Comparison of ENCODE assay signal across 9 mouse cellular contexts in the genomic region with DNA sequence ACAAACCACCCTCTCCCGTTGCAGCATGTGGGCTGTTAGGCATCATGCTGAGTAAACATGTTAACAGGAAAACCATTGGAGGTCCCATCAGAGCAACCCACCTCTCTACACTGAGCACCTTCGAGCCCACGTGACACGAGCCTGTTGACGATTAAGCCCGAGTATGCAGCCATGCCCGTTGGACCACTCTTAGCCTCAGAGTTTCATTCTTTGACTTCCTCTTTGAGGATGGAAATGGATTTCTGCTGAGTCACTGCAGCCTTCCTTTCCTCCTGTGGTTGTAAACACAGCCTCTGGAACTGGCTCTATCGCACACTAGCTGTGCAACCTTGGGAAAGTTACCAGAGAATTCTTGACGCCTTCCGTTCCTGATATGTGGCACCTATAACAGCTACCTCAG.
DNase-seq lines count a peak whose midpoint lies in the region; ATAC-seq and TF ChIP-seq lines count a peak whose summit lies in the region.
"Had no signal": no experiment of that assay in that cellular context is flagged by ENCODE, and none has a peak within 500 bp of the region (broad histone marks: within the 10 kb centered on the region; RNA-seq: fewer than 3 reads in every experiment).

No protein-coding gene starts in this region.

- no peak overlapping the region for H3K9ac ChIP-seq in lung, embryonic 14.5 days
- H3K9ac ChIP-seq in ES-E14 (ENCODE audit: insufficient read depth, low read depth, low read length, poor library complexity, severe bottlenecking) = no peak overlapping the region
- no peak overlapping the region for H3K9ac ChIP-seq in hindbrain, embryonic 14.5 days
- H3K9ac ChIP-seq: heart, embryonic 15.5 days; kidney, embryonic 15.5 days had no signal

- DNase-seq in lung, embryonic 14.5 days = peak; percentile 32
- no peak for DNase-seq in lung, adult 2 months
- no peak for DNase-seq in ES-E14 (ENCODE audit: low read depth, low spot score)
- DNase-seq in c-Kit-positive CD71-positive TER-119-positive erythroid progenitor cells, embryonic 14.5 days (ENCODE audit: low spot score) = peak; percentile 3
- no peak for DNase-seq in embryo, embryonic 9.5 days (ENCODE audit: extremely low spot score)
- DNase-seq in hindbrain, embryonic 14.5 days (ENCODE audit: low spot score) = no peak

- no peaks in the 10 kb centered on the region for H3K27me3 ChIP-seq in lung, embryonic 14.5 days (ENCODE audit: insufficient read depth, low read length)
- H3K27me3 ChIP-seq in hindbrain, embryonic 14.5 days (ENCODE audit: control insufficient read depth, insufficient read depth, low read length) = no peaks in the 10 kb centered on the region
- H3K27me3 ChIP-seq: heart, embryonic 15.5 days; kidney, embryonic 15.5 days had no signal

- no peak overlapping the region for H3K4me2 ChIP-seq in lung, embryonic 14.5 days
- H3K4me2 ChIP-seq in hindbrain, embryonic 14.5 days (replicated peaks) = no peak overlapping the region
- H3K4me2 ChIP-seq: heart, embryonic 15.5 days; kidney, embryonic 15.5 days had no signal

- 71% methylated on average over 10 of the region's 10 CpGs for WGBS in lung, embryonic 14.5 days
- WGBS in lung, adult 2 months = 48% methylated on average over 10 of the region's 10 CpGs
- WGBS in hindbrain, embryonic 14.5 days = 84% methylated on average over 10 of the region's 10 CpGs

- no peak for TF ChIP-seq POLR2A in lung, adult 2 months (IDR thresholded peaks at IDR 0.05; ENCODE audit: borderline replicate concordance, extremely low read depth, low read depth, low read length)

- H3K4me1 ChIP-seq in lung, embryonic 14.5 days (ENCODE audit: insufficient read depth) = peaks cover 4% of the 10 kb centered on the region
- peaks cover 4% of the 10 kb centered on the region; the same call in 1 of the 2 replicates for H3K4me1 ChIP-seq in lung, adult 2 months (ENCODE audit: control insufficient read depth, insufficient read depth, low read length)
- H3K4me1 ChIP-seq in ES-E14 (ENCODE audit: control insufficient read depth in 2 of 2, insufficient read depth in 2 of 2, low read length in 2 of 2, poor library complexity in 1 of 2) = peaks cover 5 to 6% of the 10 kb centered on the region in 2 experiments; a peak in 2 of 4 replicates
- peaks cover 8% of the 10 kb centered on the region; the same call in 1 of the 2 replicates for H3K4me1 ChIP-seq in hindbrain, embryonic 14.5 days (replicated peaks; ENCODE audit: control insufficient read depth, insufficient read depth, low read length)

- H3K36me3 ChIP-seq in lung, embryonic 14.5 days (ENCODE audit: insufficient read depth) = no peaks in the 10 kb centered on the region
- no peaks in the 10 kb centered on the region for H3K36me3 ChIP-seq in ES-E14 (ENCODE audit: control insufficient read depth, insufficient read depth, low read length, poor library complexity, severe bottlenecking)
- H3K36me3 ChIP-seq in hindbrain, embryonic 14.5 days (replicated peaks; ENCODE audit: control insufficient read depth, insufficient read depth) = no peaks in the 10 kb centered on the region
- H3K36me3 ChIP-seq: heart, embryonic 15.5 days; kidney, embryonic 15.5 days had no signal

- H3K9me3 ChIP-seq in lung, embryonic 14.5 days (ENCODE audit: low read depth, low read length) = no peaks in the 10 kb centered on the region
- no peaks in the 10 kb centered on the region for H3K9me3 ChIP-seq in ES-E14 (ENCODE audit: control insufficient read depth, insufficient read depth, low read depth, low read length)
- H3K9me3 ChIP-seq in hindbrain, embryonic 14.5 days (ENCODE audit: control insufficient read depth, low read length) = no peaks in the 10 kb centered on the region
- H3K9me3 ChIP-seq: heart, embryonic 15.5 days; kidney, embryonic 15.5 days had no signal

- H3K4me3 ChIP-seq in lung, embryonic 14.5 days (ENCODE audit: low read depth, low read length) = no peak overlapping the region
- H3K4me3 ChIP-seq in lung, adult 2 months (replicated peaks; ENCODE audit: extremely low read depth, low read depth, low read length) = no peak overlapping the region
- H3K4me3 ChIP-seq in ES-E14 (ENCODE audit: insufficient read depth in 1 of 2, low read depth in 1 of 2, low read length in 2 of 2, poor library complexity in 1 of 2, severe bottlenecking in 1 of 2) = no peak overlapping the region
- H3K4me3 ChIP-seq in hindbrain, embryonic 14.5 days (replicated peaks; ENCODE audit: low read length) = no peak overlapping the region
- H3K4me3 ChIP-seq: heart, embryonic 15.5 days; kidney, embryonic 15.5 days had no signal

- no peak overlapping the region for H3K27ac ChIP-seq in lung, embryonic 14.5 days (ENCODE audit: low read depth)
- no peak overlapping the region for H3K27ac ChIP-seq in ES-E14 (ENCODE audit: insufficient read depth, low read depth, low read length, poor library complexity, severe bottlenecking)
- H3K27ac ChIP-seq in hindbrain, embryonic 14.5 days = no peak overlapping the region
- H3K27ac ChIP-seq: heart, embryonic 15.5 days; kidney, embryonic 15.5 days had no signal

- in situ Hi-C loops in ES-E14 (cut with MboI; ENCODE audit: low sequenced_read_pairs in 2 of 2, unreplicated experiment in 2 of 2) = no loop called here

- no peak for ATAC-seq in lung, embryonic 14.5 days (ENCODE audit: insufficient read depth)
- ATAC-seq in neutrophil, adult 5-6 weeks (ENCODE audit: extremely low read depth, insufficient number of reproducible peaks, low FRiP score, poor library complexity, severe bottlenecking) = peak; percentile 27; the same call in 1 of the 2 replicates
- ATAC-seq in hindbrain, embryonic 14.5 days (ENCODE audit: low FRiP score) = no peak

- TF ChIP-seq CTCF in lung, embryonic 14.5 days (IDR thresholded peaks at IDR 0.05; ENCODE audit: low read depth) = no peak
- no peak for TF ChIP-seq CTCF in lung, adult 2 months (IDR thresholded peaks at IDR 0.05; ENCODE audit: insufficient read depth, low read length)

TF ChIP-seq in ES-E14, 5 proteins besides CTCF, POLR2A, EP300 and RAD21:
- TF ChIP-seq MAFK (IDR thresholded peaks at IDR 0.05; ENCODE audit: insufficient read depth, low read depth, low read length) (peak; percentile 78), CHD2 (IDR thresholded peaks at IDR 0.05; ENCODE audit: low read depth, low read length) (no peak)
TF ChIP-seq in ES-E14: peak in this region for 1.

Comparison
In these comparisons a context has a peak if more than half of its experiments do, and no peak if none do; other contexts are left out.
1. DNase-seq: peak in lung, embryonic 14.5 days (single experiment) and c-Kit-positive CD71-positive TER-119-positive erythroid progenitor cells, embryonic 14.5 days (single experiment); none in lung, adult 2 months (single experiment), ES-E14 (single experiment), embryo, embryonic 9.5 days (single experiment) and hindbrain, embryonic 14.5 days (single experiment).